Mouse (Mus musculus) bone marrow macrophage, adult 2 months (primary cell): ENCODE results near the gene Olfr572.

Source experiments
- CTCF ChIP-seq: IDR thresholded peaks from 2 replicates; pipeline ENCODE4 v1.5.1; 2012; ENCODE audit warnings: low read depth, mild to moderate bottlenecking, low read length, moderate library complexity
- POLR2A ChIP-seq: IDR thresholded peaks from 2 replicates; pipeline ENCODE4 v1.6.1; 2012; ENCODE audit warnings: mild to moderate bottlenecking, low read depth, low read length, borderline replicate concordance

DNA sequence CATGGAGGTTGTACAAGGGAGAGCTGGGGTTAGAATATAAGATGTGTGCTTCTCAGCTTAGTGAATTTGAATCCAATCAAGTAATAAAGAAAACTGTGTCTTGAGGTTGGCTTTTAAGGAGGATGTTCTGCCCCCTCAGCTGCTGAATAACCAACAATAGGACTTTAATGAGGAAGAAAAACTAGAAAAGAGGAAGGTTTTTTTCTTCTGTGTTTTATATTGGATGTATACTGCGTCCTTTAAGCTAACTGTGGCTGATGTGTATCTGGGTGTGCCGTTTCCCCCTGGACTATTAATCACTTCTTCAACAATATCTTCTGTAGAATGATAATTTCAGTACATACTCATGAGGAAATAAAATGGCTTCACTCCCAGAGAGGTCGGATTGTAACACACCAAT lies 2.9 kb downstream of the Olfr572 start:
- TF ChIP-seq POLR2A (no peak), CTCF (no peak)
